Mouse (Mus musculus): ENCODE data around the gene Slx.
"Not testable (repeated sequence)": the region's sequence is repeated elsewhere in the genome, so short reads cannot be mapped to it uniquely, and the experiment has no call there.

Slx gene

DNA sequence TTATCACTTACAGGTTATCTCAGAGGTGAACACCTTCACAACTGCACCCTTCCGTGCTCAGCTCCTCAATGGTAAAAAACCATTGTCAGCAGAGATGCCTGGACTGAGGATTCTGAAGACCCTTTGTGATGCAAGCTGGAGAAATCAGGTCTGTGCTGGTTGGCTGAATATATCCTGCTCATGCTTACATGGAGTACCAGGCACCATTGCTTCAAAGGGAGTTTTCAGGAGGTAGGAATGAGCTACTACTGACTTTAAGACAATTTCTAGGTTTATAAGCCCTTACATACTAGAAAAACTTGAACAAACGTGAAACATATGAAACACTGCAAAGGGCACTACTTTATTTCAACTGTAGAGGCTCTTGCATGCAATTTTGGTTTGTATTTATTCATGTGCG, at the start of gene Slx:
Gene Slx, minus strand, starts transcription at position 101 of the 400 bp plus-strand sequence.
- not testable (repeated sequence) for DNase-seq
